Mouse (Mus musculus): ENCODE measurements around the gene Gm10696.
"Not testable (repeated sequence)": the region's sequence is repeated elsewhere in the genome, so short reads cannot be mapped to it uniquely, and the experiment has no call there.

Gene Gm10696

DNA sequence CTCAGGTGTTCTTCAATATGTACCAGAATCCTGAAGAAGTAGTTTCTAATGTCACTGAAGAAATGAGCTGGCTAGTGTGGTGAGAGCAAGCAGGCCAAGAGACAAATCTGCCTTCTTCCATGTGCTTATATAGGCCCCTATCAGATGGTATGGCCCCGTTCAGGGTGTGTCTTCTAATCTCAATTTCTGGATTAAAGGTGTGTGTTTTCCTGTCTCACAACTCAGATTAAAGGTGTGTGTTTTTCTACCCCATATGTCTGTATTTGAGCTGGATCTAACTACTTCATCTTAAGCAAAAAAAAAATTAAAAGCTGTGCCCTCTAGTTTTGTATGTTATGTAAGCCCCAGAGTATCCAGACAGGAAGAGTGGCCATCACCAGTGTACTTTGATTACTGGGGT lies at the start of gene Gm10696:
Gm10696 (minus strand) TSS at position 101 of the 400 bp plus-strand sequence.
- not testable (repeated sequence) for DNase-seq (ENCODE audit: low spot score in 2 of 2)

- not testable (repeated sequence) for DNase-seq (ENCODE audit: low spot score in 2 of 2)
Observed at GRCm38 (mm10) chr3:94196414-94196813, 18.4 kb upstream of the Gm10696 start, which contains the start of gene Gm5286. Gm5286 (plus strand) TSS chr3:94196714.

- not testable (repeated sequence) for DNase-seq (ENCODE audit: low spot score in 2 of 2)
Observed at GRCm38 (mm10) chr3:94167351-94167750, 10.6 kb downstream of the Gm10696 start.

Measured in spleen, postnatal 14 days (tissue).